Mouse (Mus musculus): ENCODE results near the gene Nup107.
"Not testable (repeated sequence)": the region's sequence is repeated elsewhere in the genome, so short reads cannot be mapped to it uniquely, and the experiment has no call there.

Gene Nup107

DNA sequence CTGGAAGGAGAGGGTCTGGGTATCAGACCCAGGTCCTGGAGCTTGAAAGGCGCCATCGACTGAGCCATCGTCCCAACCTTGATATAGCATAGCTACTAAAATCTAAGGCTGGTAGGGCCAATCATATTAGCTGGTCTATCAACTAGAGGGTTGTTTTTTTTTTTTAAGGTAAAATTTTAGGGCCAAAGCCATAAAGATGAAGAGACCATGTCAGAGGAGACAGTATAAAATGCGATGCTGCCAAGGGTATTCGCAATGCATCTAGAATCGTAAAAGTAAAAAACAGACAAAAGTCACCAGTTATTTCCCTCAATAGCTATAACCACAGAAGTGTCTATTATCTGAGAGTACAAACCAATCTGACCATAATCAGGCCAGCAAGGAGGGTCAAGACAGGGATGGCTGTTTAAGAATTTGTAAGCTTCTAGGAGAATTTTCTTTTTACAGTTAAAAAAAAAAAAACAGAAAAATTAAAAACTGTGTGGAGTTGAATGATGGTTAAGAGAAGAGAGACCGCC lies 40.1 kb downstream of the Nup107 start:
- no peak for DNase-seq (ENCODE audit: low read depth, low spot score)

DNA sequence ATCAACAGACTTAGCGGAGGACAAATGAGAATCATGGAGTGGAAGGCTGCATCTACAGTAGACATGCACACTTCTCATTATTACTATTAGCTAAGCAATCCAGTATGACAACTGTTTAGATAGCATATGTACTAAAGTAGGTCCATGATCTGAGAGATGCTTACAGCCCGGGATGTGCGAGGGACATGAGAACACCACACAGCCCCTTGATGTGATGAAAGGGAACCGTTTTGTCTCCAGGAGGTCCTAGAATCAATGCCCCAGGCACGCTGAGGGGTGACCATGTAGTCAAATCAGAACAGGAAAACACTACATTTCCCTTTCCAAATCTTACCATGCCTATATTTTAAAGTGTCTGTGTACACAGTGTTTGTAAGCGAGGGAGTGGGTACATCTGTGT lies 40.8 kb downstream of the Nup107 start:
- DNase-seq (ENCODE audit: low read depth, low spot score): no peak

DNA sequence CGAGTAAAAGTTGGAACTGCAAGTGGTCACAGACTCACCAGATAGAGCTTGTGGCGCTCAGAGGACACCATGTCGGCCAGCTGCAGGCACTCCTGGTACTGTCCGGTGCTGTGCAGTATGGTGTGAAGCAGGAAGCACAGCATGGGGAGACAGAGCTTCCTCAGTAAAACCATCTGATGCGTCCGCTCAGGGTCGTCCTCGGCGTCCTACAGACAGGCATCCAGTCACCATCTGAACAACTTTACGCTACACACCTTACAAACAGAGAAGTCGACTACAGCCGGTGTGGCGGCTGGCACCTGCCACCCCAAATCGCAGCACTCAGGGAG lies 41.3 kb downstream of the Nup107 start:
- DNase-seq (ENCODE audit: low read depth, low spot score): no peak

DNA sequence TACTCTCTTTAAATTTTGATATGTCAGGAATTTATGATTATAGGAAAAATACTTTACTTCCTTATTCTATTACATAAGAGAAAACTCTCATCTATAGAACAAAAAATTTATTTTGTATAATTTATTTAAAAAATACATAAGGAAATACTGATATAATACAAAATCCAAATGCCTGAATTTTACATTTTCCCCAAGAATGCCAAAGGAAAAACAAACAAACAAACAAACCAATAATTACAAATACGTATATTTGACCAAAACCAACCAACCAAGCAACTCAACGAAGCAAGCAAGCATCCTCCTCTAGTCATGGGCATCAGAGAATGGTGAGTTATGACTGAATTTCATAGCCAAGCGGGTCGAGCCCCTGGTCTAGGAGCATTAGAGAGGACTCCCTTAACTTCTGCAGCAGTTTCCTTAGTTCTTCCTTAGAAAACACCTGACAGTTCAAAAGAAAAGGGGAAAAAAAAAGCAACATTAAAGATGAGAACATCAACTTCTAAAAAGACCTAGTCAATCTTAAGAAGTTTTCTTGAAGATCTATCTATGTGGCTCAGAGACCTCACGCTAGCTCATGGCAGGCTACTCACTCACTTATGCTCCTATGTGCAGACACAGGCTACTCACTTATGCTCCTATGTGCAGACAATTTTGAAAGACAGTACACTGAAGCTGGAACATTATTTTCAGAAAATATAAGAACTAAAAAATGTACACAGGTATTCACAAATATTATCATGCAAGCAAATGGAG lies 41.8 kb downstream of the Nup107 start:
- DNase-seq (ENCODE audit: low read depth, low spot score): no peak

DNA sequence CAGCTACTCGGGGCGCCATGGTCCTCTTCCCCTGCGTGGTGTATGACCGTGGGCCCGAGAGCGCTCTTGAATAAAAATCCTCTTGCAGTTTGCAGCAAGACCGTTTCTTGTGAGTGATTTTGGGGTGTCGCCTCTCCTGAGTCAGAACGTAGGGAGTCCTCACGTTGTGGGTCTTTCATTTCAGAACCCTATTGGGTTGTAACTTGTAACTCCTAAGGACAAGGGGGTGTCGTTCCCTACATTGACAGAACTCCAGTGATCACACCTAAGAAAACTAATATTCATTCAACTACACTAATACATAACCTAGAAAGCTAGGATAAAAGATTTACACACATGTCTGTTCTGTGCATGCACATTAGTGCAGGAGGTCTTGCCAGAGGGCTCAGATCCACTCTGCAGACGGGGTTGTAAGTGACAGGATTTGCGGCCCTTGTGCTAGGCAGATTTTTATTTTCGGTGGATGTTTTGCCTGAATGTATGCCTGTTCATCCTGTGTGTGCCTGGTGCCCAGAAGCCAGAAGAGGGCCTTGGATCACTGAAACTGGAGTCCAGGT lies 42.6 kb downstream of the Nup107 start:
- DNase-seq (ENCODE audit: low read depth, low spot score): no peak

DNA sequence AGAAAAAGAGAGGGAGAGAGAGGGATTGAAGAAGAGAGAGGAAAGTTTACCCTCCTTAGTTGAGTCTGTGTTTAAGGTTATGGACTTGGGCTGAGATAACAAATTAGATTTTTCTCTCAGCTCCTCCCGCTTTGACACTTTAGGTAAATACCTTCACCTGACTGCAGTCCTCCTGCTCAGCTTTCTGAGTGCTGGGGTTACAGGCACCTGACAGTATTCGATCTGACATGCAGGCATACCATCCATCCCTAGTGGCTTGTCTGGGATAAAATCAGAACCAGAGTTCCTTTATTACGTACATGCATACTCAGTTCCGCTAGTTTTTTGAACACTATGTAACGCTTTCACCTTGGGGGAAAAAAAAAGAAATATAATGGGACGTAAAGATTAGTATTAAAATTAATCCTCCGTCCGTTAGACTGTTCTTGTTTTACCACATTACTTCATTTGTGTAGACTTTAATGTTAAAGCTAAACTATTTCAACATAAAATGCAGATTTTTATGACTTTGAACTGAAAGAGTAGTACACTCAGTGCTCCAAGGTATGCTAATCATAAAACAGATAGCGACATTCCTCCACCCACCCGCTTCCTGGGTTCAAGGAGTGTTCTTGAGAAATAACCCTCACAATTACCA lies 43.3 kb downstream of the Nup107 start:
- no peak for DNase-seq (ENCODE audit: low read depth, low spot score)

DNA sequence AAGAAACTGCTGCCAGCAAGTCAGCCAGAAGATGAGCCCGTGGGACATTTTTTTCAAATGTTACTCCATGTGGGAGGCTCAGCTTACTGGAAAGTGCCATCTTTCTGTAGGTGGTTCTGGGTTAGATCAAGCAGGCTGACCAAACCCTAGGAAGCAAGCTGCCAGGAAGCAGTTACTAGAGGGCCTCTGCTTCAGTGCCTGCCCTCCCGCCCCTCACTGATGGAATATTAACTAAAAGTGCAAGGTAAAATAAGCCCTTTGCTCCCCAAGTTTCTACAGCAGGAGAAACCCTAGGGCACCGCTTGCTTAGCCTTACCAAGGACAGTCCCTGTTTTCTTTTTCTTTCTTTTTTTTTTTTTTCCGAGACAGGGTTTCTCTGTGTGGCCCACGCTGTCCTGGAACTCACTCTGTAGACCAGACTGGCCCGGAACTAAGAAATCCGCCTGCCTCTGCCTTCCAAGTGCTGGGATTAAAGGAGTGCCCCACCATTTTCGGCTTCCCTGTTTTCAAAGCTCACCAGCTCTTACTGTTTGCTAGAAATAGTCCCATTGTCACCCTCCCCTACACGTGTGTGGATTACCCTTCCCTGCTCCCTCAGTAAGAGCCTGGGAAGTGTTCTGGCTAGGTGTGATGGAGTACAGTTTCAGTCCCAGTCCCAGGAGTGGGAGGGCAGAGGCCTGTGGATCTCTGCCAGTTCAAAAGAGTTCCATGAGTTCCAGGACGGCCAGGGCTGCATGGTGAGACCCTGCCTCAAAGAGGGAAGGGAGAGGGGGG lies 44.0 kb downstream of the Nup107 start:
- no peak for DNase-seq (ENCODE audit: low read depth, low spot score)

DNA sequence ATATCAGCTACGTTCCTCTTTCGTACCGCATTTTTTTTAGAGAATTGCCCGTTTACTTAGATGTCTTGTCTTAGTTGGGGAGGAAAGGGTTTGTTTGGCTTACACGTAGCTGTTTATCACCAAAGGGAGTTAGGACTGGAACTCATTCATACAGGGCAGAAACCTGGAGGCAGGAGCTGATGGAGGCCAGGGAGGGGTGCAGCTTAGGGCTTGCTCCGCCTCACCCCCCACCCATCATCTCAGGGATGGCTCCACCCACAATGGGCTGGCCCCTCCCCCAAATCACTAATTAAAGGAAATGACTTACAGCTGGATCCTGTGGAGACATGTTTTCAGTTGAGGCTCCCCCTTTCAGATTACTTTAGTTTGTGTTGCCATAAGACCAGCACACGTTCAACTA lies 44.8 kb downstream of the Nup107 start:
- DNase-seq (ENCODE audit: low read depth, low spot score): no peak

DNA sequence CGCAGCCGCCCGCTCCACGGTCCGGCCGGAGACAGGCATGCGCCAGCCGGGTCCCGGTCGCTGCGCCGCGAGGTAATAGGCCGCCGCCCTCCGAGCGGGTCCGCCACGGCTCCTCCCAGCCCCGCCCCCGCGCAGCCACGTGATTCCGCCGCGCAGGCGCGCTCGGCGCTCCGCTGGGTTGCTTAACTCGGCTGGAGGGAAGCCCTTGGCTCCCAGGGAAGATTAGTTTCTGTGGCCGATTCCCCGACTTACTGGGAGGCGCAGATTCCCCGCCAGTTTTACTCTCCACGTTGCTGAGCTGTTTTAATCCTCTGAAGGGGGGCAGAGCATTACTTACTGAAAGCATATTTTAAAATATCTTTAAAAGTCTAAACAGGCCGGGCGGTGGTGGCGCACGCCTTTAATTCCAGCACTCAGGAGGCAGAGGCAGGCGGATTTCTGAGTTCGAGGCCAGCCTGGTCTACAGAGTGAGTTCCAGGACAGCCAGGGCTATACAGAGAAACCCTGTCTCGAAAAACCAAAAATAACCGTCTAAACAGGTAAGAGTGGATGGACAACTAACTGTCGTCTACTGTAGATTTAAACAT lies 46.1 kb downstream of the Nup107 start, which contains the start of gene Slc35e3:
Slc35e3 (minus strand) TSS at position 69 of the 587 bp plus-strand sequence.
- peak; percentile 94 for DNase-seq (ENCODE audit: low read depth, low spot score)

DNA sequence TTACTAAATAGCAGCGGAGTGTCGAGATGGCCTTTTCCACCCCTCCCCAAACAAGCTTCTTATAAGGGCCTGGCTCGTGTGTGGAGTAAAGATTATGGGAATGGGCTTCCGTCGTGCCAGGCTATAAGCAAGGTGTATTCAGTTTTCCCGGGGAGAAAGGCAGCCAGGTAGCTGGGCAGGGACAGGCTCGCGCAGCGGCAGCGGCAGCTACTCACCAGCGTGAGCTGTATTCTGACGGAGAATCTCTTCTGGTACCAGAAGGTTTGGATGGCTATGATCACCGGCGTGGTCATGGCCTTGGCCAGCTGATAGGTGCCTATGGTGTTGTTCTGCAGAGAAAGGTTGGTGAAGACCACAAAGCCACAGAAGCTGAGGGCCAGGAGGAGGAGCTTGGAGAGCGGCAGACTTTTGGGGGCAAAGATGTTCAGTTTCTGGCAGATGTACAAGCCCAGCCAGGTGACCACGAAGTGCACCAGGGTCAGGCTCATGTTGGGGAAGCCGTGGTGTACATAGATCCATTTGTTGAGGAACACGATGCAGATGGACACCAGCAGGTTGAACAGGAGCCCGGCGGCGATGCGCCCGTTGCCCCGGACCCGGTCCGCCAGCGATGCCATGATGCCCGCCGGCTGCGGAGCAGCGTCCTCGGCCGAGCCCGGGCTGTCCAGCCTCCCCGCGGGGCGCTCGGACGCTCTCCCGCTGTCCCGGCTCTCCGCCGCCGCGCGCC lies 46.8 kb downstream of the Nup107 start:
- not testable (repeated sequence) for DNase-seq (ENCODE audit: low read depth, low spot score)

DNA sequence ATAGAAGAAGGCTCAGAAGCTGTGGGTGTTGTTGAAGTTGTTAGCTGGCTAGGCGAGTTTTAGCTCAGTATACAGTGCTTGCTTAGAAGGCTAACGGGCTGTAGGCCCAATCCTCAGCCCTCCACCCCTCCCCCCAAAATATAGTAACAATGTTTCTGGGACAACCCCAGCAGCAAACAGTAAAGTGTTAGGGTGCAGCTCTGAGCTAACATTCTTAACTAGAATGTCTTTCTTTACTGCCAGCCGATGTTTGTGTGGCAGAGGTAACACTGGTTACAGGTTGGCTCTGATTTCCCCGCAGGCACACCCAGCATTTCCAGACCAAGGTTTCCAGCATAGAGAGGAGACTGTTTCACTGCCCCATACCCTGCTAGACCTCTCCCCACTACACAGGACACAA lies 48.6 kb downstream of the Nup107 start:
- no peak for DNase-seq (ENCODE audit: low read depth, low spot score)

DNA sequence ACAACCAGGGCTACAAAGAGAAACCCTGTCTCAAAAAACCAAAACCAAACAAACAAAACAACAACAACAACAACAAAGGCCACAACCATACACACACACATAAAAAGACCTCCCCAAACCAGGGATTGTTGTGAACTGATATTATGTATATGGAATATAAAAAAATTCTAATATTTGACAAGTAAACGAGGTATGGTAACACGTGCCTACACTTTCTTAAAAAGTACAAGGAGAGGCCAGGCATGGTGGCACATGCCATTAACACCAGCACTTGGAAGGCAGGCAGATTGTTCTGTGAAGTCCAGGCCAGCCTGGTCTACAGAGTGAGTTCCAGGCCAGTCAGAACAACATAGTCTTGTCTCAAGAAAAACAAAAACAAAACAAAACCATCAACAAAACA lies 49.3 kb downstream of the Nup107 start:
- DNase-seq (ENCODE audit: low read depth, low spot score): no peak

DNA sequence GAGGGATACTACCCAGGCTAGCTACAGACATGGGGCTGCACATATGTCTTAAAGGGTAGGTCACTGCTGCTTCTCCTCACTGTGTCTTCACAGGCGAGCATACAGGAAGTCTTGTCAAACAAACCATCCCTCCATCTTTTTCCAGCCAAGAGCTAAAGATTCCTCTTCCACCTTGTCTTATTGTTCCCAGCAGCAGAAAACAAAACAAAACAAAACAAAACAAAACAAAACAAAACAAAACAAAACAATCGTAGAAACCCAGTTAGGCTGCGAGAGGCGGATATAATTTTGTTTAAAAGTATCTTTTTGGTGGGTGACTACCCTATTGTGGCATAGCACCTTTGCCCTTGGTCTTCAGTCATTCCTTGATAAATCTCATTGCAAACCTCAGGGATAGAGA lies 49.9 kb downstream of the Nup107 start:
- DNase-seq (ENCODE audit: low read depth, low spot score): no peak

DNA sequence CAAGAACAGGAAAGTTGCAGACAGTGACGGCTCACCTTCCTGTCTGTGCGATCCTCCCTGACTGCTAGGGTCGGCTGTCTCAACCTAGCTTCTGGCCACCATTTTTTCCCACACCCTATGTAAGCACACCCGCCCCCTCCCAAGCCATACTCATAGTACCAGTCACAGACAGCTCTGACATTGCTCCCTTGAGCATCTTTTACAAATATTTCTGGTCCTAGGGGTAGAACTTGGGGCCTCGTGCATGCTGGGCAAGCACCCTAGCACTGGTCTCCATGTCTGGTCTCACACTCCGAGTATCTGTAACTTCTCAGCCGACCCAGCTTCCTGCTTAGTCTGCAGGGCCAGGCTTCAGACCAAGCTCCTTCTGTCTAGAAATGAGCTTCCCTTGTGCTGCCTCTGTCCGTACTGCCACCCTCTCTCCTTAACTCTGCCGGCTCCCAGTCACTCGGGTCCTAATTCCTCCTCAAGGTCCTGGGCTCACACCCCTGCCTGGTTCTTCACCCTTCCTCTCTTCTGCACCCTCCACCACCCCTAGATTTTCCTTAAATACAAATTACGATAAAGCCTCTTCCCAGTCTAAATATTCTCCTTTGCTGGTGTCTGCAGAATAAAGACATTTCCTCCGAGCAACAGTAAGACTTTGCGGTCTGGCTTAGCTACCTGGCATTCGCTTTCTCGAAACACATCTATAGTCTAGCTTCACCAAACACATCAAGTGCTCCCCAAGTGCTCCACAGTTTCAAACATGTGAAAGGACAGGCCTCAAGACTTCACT lies 50.6 kb downstream of the Nup107 start:
- no peak for DNase-seq (ENCODE audit: low read depth, low spot score)

DNA sequence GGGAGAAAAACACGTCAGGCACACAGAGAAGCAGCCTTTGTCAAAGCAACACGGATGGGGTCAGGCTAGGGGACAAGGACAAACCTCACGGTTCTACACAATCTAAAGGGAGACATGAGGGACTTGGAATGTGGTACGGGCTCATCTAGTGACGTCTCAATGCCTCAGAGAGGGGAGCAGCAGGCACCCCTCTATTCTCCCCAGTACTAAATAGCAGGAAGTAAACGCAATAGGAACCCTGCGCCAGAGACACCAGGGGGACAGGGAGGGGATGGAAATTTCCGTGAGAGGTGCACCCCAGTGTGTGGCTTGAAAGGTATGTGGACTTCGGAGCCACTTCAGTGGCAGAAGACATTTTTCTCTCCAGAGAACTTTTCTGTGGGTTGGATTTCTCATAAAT lies 51.6 kb downstream of the Nup107 start:
- DNase-seq (ENCODE audit: low read depth, low spot score): no peak

DNA sequence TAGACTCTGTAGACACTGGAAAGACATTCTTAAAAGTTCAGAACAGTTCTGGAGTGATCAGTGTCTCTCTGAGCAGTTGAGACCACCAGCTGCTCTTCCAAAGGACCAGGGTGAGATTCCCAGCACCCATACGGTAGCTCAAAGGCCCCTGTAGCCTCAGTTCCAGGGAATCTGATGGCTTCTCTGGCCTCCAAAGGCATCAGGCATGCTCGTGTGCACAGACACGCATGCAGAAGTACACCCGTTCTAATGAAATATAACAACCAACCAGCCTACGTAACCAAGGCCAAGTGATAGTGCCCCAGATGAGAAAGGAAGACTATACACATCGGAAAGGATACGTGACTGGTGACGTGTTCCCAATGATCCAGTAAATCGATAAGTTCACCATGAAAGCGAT lies 52.3 kb downstream of the Nup107 start:
- DNase-seq (ENCODE audit: low read depth, low spot score): no peak

DNA sequence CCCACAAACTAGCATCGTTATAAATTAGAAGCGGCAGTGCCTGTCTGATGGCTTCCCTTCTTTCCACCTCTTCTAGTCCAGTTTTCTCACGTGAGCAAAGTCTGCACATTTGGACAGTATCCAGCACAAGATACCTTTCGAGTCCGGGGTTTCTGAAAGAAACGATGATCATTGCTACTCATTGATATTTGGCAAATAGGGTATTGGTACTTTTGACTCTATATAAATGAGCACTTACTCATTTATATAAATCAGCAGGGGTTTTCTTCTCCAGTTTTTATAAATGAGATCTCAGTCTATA lies 52.9 kb downstream of the Nup107 start:
- no peak for DNase-seq (ENCODE audit: low read depth, low spot score)

DNA sequence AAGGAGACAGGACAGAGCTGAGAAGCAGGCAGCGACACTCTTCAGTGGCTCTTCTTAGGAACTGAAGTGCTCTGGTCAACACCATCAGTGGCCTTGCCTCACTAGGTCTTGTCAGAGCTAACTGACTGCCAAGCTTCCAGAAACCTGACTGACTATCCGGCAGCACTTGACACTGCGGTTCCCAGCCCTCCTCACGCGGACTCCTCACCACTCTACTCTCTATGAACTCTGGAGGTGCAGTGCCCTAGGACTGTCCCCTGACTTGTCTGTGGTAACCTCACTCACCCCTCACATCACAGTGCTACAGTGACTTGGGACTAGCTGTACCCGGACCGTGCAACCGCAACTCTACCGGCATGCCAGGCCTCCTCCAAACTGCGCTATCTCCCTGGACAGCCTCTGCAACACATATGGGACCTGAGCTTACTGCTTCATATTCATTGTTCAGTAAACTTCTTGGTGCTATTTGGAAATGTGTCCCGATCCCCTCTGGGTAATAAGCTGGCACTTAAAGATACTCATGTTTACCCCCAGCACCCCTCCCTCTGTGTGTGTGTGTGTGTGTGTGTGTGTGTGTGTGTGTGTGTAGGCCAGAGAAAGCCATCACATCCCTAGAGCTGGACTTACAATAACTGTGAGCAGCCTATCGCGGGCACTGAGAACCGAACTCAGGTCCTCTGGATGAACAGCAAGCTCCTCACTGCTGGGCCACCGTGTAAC lies 53.4 kb downstream of the Nup107 start:
- no peak for DNase-seq (ENCODE audit: low read depth, low spot score)

DNA sequence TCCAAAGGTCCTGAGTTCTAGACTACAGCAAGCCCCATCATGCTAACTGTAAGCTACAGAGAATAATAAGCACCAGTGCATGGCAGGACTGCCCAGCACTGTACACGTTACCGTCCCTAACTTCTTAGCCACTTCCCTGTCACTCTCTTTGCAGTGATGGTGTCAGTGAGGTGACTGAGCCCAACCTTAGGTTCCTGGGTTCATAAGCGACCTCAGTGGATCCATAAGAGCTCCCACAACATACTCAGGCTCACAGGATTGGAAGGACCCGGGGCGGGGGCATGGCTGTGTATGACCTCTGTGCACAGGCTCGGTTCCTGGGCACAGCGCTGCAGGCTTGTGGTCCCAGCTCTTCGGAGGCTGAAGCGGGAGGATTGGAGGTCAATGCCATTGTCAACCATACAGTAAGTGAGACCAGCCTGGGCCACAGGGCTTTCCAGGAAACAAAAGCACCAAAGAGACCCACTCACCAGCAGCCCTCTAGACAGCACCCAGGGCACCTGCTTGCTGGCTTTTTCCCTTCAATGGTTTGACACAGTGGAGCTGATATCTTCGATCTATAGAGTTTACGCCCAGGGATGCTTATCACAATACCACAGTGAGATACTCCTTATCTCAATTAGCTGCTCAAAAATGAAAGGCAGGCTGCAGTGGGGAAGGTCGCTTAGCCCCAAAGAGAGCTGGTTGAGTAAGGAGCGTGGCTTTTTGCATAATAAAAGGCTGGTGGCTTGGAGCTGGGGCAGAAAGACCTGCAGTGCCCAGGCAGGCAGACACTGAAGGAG lies 54.2 kb downstream of the Nup107 start:
- no peak for DNase-seq (ENCODE audit: low read depth, low spot score)
